Mouse (Mus musculus) neural tube, embryonic 15.5 days (tissue): ENCODE results near the gene Sel1l. TPM values are rescaled to one million over a fixed set of nuclear protein-coding genes. Genes with fewer than 3 reads are reported as not detected.

Source experiments
- ATAC-seq: fragments of 200-750 bp; cut with Nextera tagmentation; 2 replicates; pipeline ENCODE4 v1.8.0; 2017; ENCODE audit warnings: mild to moderate bottlenecking, moderate TSS enrichment, moderate library complexity; ENCODE audit not compliant: low FRiP score
- H3K27ac ChIP-seq: fragments of 300-500 bp; sonication (generic); replicated peaks from 2 replicates; pipeline ENCODE4 v1.5.1; 2015; ENCODE audit warnings: mild to moderate bottlenecking, inconsistent platforms
- H3K27me3 ChIP-seq: fragments of 300-500 bp; sonication (generic); replicated peaks from 2 replicates; pipeline ENCODE4 v1.6.1; 2015; ENCODE audit warnings: inconsistent platforms
- H3K36me3 ChIP-seq: fragments of 300-500 bp; sonication (generic); 2 replicates; pipeline ENCODE4 v1.6.1; 2015; ENCODE audit warnings: inconsistent platforms
- H3K4me1 ChIP-seq: fragments of 300-500 bp; sonication (generic); 2 replicates; pipeline ENCODE4 v1.6.1; 2015; ENCODE audit warnings: inconsistent platforms
- H3K4me2 ChIP-seq: fragments of 300-500 bp; sonication (generic); 2 replicates; pipeline ENCODE4 v1.6.1; 2015; ENCODE audit warnings: inconsistent platforms, mild to moderate bottlenecking, moderate library complexity
- H3K4me3 ChIP-seq: fragments of 300-500 bp; sonication (generic); replicated peaks from 2 replicates; pipeline ENCODE4 v1.5.1; 2015; ENCODE audit warnings: mild to moderate bottlenecking, inconsistent platforms
- H3K9ac ChIP-seq: fragments of 300-500 bp; sonication (generic); replicated peaks from 2 replicates; pipeline ENCODE4 v1.6.1; 2015; ENCODE audit warnings: mild to moderate bottlenecking, inconsistent platforms
- H3K9me3 ChIP-seq: fragments of 300-500 bp; sonication (generic); replicated peaks from 2 replicates; pipeline ENCODE4 v1.6.1; 2016; ENCODE audit warnings: inconsistent platforms
- WGBS: fragments of 180-500 bp; shearing (Covaris S2); methylation state at CpG from one replicate; pipeline ENCODE4 v1.1.7; 2015; ENCODE audit warnings: mixed read lengths; 5-methylcytosine and 5-hydroxymethylcytosine counted together
- polyA plus RNA-seq: library from polyadenylated mRNA; unstranded; fragments of >200 nt; fragmentation: Nextera tagmentation; extraction: Ambion mirVana; gene quantifications from 2 replicates; pipeline ENCODE4 v1.2.1, GENCODE M21; 2015

Gene Sel1l
- polyA plus RNA-seq, 1 experiment from 2014 or later = 110 TPM

GRCm38 (mm10) chr12:91815552-91815951, 33.4 kb downstream of the Sel1l start:
- Histone ChIP-seq H3K4me2 (no peak overlapping the region), H3K27ac (no peak overlapping the region), H3K36me3 (peaks cover 84% of the 10 kb centered on the region), H3K4me3 (no peak overlapping the region), H3K9me3 (no peaks in the 10 kb centered on the region), H3K27me3 (no peaks in the 10 kb centered on the region), H3K4me1 (no peaks in the 10 kb centered on the region), H3K9ac (no peak overlapping the region)
- WGBS = 97% methylated on average over 11 of the region's 11 CpGs
- no peak for ATAC-seq

DNA sequence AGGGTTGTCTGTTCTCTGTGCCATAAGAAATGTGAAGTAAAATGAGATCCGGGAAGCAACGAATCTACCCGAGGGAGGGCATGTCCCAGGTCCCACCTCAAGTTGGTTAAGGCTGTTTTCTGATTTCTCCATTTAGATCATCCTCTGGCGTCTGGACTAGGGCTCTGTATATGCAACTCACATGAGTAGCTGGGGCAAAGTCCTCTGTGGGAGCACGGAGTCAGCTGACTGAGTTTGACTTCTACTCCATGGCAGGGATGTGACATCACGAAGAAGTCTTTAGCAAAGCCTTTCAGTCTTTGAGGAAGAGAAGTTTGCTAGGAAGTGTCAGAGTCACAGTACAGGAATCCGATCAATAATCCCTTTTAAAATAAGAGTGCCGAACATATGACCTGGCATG, 40.0 kb downstream of the Sel1l start:
- Histone ChIP-seq H3K4me1 (no peaks in the 10 kb centered on the region), H3K9ac (no peak overlapping the region), H3K4me2 (no peak overlapping the region), H3K36me3 (peaks cover 66% of the 10 kb centered on the region), H3K9me3 (no peaks in the 10 kb centered on the region), H3K4me3 (no peak overlapping the region), H3K27me3 (no peaks in the 10 kb centered on the region), H3K27ac (no peak overlapping the region)
- ATAC-seq = no peak
- WGBS = 94% methylated on average over 8 of the region's 8 CpGs

DNA sequence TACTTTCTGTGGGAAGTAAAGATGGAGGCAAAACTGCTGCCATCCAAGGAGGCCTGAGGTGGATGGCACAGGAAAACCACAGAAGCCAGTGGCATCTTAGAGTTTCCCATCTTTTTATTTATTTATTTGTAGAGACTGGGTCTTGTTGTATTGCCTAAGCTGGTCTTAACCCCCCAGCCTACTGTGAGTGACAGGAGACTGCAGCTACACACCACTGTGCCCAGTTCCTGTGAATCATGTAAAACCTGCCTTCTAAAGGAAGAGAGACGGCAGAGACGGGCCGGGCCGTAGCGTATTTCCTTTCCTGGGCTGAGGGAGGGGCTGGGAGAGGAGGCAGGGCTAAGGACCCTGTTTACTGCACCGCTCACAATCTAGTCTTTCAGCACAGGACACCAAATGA, 41.2 kb downstream of the Sel1l start:
- H3K27me3 ChIP-seq = no peaks in the 10 kb centered on the region
- H3K4me2 ChIP-seq = no peak overlapping the region
- H3K36me3 ChIP-seq = peaks cover 57% of the 10 kb centered on the region
- H3K27ac ChIP-seq = no peak overlapping the region
- ATAC-seq = no peak
- H3K9me3 ChIP-seq = no peaks in the 10 kb centered on the region
- no peak overlapping the region for H3K4me3 ChIP-seq
- H3K9ac ChIP-seq = no peak overlapping the region
- H3K4me1 ChIP-seq = no peaks in the 10 kb centered on the region
- 81% methylated on average over 6 of the region's 6 CpGs for WGBS

GRCm38 (mm10) chr12:91807095-91807494, 41.9 kb downstream of the Sel1l start:
- peaks cover 50% of the 10 kb centered on the region for H3K36me3 ChIP-seq
- WGBS = 87% methylated on average over 11 of the region's 11 CpGs
- no peaks in the 10 kb centered on the region for H3K9me3 ChIP-seq

DNA sequence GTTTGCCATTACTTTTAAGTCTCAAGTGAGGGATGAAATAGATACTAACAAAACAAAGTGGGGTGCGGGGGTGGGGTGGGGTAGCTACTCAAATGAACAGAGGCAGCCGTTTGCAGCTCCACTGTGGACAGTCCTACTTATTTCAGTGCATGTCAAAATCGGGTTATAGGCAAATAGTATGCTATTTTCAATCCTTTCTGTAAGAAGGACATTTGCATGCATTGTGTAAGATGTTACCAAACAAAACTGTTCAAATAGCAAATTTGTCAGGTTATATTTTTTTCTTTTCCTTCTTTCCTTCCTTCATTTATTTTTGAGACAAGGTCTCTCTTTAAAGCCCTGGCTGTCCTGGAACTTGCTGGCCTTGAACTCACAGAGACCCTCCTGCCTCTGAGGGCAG, 44.7 kb downstream of the Sel1l start:
- Histone ChIP-seq H3K27ac (no peak overlapping the region), H3K4me1 (no peaks in the 10 kb centered on the region), H3K9me3 (no peaks in the 10 kb centered on the region), H3K9ac (no peak overlapping the region), H3K27me3 (no peaks in the 10 kb centered on the region), H3K4me2 (no peak overlapping the region), H3K36me3 (peaks cover 26% of the 10 kb centered on the region), H3K4me3 (no peak overlapping the region)
- no peak for ATAC-seq
- 78% methylated on average over 3 of the region's 3 CpGs for WGBS

More at GRCm38 (mm10) chr12:91807095-91807494, 41.9 kb downstream of the Sel1l start:
- ATAC-seq = no peak
- H3K4me2 ChIP-seq = no peak overlapping the region
- no peak overlapping the region for H3K9ac ChIP-seq
- H3K27me3 ChIP-seq = no peaks in the 10 kb centered on the region
- no peaks in the 10 kb centered on the region for H3K4me1 ChIP-seq
- H3K27ac ChIP-seq = no peak overlapping the region
- no peak overlapping the region for H3K4me3 ChIP-seq

DNA sequence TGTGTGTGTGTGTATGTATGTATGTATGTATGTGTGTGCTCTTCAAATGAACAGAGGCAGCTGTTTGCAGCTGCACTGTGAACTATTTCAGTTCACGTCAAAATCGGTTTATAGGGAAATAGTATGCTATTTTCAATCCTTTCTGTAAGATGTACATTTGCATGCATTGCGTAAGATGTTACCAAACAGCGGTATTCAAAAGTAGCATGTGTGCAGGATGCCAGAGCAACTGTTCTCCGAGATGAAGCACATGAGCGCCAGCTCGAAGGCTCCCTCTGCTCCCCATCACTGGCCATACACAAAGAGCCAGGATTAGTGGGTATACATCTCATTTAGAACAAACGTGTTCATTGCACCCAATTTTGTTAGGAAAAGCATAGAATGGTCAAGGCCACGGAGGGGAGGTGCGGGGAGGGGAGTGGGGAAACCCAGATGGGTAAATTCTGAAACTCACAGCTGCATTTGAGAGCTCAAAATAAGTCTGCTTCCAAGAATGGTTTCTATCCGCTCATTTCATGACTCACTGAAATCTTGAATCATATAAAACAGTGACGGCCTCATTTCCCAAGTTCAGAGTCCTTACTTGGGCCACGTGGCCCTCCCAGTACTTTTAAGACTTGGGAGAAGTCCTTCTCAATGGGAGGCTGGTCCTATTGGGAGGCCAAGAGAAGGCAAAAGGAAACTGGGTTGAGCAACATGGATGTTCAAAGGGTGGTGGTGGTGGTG, 45.6 kb downstream of the Sel1l start:
- no peaks in the 10 kb centered on the region for H3K9me3 ChIP-seq
- 87% methylated on average over 13 of the region's 13 CpGs for WGBS
- H3K4me1 ChIP-seq = no peaks in the 10 kb centered on the region
- H3K27ac ChIP-seq = no peak overlapping the region
- no peak for ATAC-seq
- peaks cover 17% of the 10 kb centered on the region for H3K36me3 ChIP-seq
- no peak overlapping the region for H3K9ac ChIP-seq
- H3K27me3 ChIP-seq = no peaks in the 10 kb centered on the region
- H3K4me3 ChIP-seq = no peak overlapping the region
- H3K4me2 ChIP-seq = no peak overlapping the region

- Histone ChIP-seq H3K4me3 (no peak overlapping the region), H3K36me3 (peaks cover 10% of the 10 kb centered on the region), H3K27ac (no peak overlapping the region), H3K9me3 (no peaks in the 10 kb centered on the region), H3K9ac (no peak overlapping the region), H3K27me3 (no peaks in the 10 kb centered on the region), H3K4me1 (no peaks in the 10 kb centered on the region), H3K4me2 (no peak overlapping the region)
- WGBS = 88% methylated on average over 12 of the region's 12 CpGs
- ATAC-seq = no peak
Measured at GRCm38 (mm10) chr12:91802586-91803206, 46.3 kb downstream of the Sel1l start.

- WGBS = 64% methylated on average over 6 of the region's 6 CpGs
Measured at GRCm38 (mm10) chr12:91800861-91801385, 48.0 kb downstream of the Sel1l start.

GRCm38 (mm10) chr12:91799821-91800335, 49.1 kb downstream of the Sel1l start:
- H3K9ac ChIP-seq = no peak overlapping the region
- H3K4me1 ChIP-seq = no peaks in the 10 kb centered on the region
- ATAC-seq = no peak
- no peak overlapping the region for H3K27ac ChIP-seq
- 82% methylated on average over 12 of the region's 12 CpGs for WGBS
- no peak overlapping the region for H3K4me2 ChIP-seq
- no peaks in the 10 kb centered on the region for H3K27me3 ChIP-seq
- no peaks in the 10 kb centered on the region; the same call in 1 of the 2 replicates for H3K36me3 ChIP-seq
- no peak overlapping the region for H3K4me3 ChIP-seq
- no peaks in the 10 kb centered on the region for H3K9me3 ChIP-seq

More at GRCm38 (mm10) chr12:91800861-91801385, 48.0 kb downstream of the Sel1l start:
- H3K4me1 ChIP-seq = no peaks in the 10 kb centered on the region
- H3K4me3 ChIP-seq = no peak overlapping the region
- no peak overlapping the region for H3K27ac ChIP-seq
- H3K36me3 ChIP-seq = no peaks in the 10 kb centered on the region; the same call in 1 of the 2 replicates
- ATAC-seq = no peak
- no peak overlapping the region for H3K4me2 ChIP-seq
- no peaks in the 10 kb centered on the region for H3K9me3 ChIP-seq
- H3K27me3 ChIP-seq = no peaks in the 10 kb centered on the region
- no peak overlapping the region for H3K9ac ChIP-seq

DNA sequence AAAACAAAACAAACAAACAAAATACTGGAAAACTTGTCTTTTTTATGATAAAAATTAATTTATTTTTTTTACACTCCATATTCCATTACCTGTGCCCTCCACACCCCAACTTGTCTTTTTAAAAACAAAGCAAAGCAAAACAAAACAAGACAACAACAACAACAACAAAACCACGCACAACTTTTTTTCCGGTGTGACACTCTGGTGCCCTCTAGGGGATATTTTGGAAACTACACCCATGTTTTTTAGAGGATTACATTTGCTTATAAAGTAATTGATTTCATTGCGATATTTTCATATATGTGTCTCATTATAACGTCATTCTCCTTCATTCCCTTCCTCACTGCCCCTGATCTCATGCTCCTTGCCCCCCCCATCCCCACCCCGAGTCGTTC, 49.6 kb downstream of the Sel1l start:
- Histone ChIP-seq H3K36me3 (no peaks in the 10 kb centered on the region), H3K9ac (no peak overlapping the region), H3K27ac (no peak overlapping the region), H3K4me2 (no peak overlapping the region), H3K9me3 (no peaks in the 10 kb centered on the region), H3K4me3 (no peak overlapping the region), H3K27me3 (no peaks in the 10 kb centered on the region), H3K4me1 (no peaks in the 10 kb centered on the region)
- 19% methylated on average over 6 of the region's 6 CpGs for WGBS
- no peak for ATAC-seq

DNA sequence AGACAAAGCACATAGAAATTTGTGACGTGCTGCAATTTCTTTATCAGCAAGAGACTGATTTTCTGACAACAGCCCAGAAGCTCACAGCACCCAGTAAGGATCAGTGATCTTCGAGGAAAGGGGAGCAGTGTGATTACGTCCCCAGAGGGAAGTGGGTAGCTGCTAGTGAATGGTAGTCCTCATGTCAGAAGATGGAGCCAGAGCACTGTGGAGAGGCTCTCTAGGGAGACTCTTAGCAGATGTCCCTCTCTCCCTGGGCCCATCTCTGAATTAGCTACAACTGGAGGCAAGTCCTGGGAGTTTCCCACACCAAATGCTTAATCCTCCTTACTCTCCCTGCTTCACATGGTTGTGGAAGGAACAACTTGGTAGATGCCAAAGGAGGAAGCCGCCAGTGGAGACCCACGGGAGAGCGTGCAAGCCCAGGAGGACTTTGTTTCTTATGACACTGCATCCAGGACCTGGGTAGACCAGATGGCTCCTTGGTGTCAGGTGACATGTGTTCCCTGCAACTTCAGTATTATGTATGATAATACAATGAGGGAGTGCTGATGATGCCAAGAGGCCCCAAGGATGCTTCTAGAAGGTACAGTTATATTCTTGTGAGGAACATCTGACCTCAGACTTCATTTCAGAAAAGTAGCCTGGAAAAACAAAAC, 50.1 kb downstream of the Sel1l start:
- Histone ChIP-seq H3K4me1 (no peaks in the 10 kb centered on the region), H3K9me3 (no peaks in the 10 kb centered on the region), H3K27me3 (no peaks in the 10 kb centered on the region), H3K36me3 (no peaks in the 10 kb centered on the region), H3K9ac (no peak overlapping the region), H3K4me2 (no peak overlapping the region), H3K4me3 (no peak overlapping the region), H3K27ac (no peak overlapping the region)
- no peak for ATAC-seq
- WGBS = 84% methylated on average over 6 of the region's 6 CpGs
